Mouse (Mus musculus) mouse embryonic stem cell (cell line): Measurements from ENCODE around the gene Aurkaip1.

Experiments used
- in situ Hi-C, 2 experiments: fragments of 300-500 bp; cut with MboI; formaldehyde crosslinking; loops; 1 replicate in 1 of 2; 3 replicates in 1 of 2; pipeline ENCODE4 v1.14.3; 2019 to 2020; ENCODE audit warnings: low sequenced_read_pairs in 2 of 2, low pct_unique_long_range_greater_than_20kb in 1 of 2, mixed read lengths in 1 of 2; ENCODE audit not compliant: unreplicated experiment in 1 of 2

Aurkaip1 gene

DNA sequence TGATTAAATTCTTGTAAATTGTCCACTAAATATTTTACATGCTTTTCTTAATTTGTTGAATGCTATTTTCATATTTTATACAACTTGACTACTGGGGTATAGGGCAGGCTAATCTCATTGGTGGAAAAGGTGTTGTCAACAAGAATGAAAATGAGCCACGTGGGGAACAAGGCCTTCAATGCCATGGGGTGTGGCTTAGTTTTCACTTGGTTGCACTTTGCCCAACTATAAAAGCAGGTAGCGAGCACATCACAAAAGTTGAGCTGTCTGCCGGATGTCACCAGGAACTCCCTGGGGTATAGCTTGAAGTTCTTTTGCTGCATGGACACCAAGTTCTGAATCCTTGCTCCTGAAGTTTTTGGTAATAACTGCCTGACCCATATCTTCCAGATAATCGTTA, 13.5 kb upstream of the Aurkaip1 start:
- in situ Hi-C loops, result no loop called here

DNA sequence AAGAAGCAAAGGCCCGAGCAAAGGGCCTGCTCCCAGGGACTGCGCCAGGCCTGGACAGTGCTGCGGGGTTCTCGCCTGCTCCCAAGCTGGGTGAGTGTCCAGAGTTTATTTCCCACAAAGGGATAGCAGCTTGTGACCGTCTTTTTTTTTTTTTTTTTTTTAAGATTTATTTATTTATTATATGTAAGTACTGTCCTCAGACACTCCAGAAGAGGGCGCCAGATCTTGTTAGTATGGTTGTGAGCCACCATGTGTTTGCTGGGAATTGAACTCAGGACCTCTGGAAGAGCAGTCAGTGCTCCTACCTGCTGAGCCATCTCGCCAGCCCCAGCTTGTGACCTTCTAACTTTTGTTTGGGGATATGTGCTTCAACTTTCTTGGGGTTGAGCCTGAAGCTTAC, 10.0 kb upstream of the Aurkaip1 start:
- in situ Hi-C loops, result no loop called here

DNA sequence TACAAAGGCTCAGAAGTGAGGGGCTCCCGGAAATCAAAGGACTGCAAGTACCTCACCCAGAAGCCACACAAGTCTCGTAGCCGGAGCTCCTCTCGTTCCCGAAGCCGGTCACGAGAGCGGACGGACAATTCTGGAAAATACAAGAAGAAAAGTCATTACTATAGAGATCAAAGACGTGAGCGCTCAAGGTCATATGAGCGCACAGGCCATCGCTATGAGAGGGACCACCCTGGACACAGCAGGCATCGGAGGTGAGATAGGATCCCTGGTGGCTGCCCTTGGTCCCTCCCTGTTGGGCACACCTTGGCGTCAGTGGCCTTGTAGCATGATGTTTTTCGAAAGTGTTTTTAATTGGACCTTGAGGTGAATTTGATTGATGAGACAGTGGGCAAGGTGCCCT, 7.6 kb upstream of the Aurkaip1 start:
- in situ Hi-C loops, result no loop called here

DNA sequence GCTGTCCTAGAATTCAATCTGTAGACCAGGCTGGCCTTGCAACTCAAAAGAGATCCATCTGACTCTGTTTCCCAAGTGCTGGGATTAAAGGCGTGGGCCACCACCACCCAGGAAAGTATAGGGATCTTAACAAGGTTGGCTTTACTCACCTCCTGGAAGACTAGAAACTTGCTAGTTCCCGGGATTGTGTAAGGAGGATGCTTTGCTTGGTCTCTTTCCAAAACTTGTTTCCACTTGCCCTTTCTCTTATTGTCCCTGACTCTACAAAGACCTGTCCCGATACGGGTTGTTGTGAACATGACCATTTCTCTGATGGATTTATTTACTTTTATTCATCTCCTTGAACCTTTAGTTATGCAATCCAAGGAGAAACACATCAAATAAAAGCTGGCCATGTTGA, 1.2 kb upstream of the Aurkaip1 start:
- in situ Hi-C loops, result no loop called here

DNA sequence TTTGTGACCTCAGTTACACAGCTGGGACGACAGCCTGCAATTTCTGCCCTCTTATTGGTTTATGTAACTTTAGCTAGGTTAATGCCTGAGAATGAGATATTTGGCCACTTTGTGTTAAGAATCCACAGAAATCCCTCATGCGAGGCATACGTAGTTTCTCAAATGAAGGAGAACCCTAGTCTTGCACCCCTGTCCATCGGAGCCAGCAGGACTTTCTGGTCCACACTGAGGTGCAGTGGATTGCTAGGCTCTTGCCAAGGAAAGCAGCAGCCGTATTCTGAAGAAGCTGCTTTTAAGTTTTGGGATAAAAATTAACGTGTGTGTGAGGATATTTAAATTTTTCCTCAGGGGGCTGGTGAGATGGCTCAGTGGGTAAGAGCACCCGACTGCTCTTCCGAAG, 476 bp upstream of the Aurkaip1 start:
- in situ Hi-C loops, result no loop called here

DNA sequence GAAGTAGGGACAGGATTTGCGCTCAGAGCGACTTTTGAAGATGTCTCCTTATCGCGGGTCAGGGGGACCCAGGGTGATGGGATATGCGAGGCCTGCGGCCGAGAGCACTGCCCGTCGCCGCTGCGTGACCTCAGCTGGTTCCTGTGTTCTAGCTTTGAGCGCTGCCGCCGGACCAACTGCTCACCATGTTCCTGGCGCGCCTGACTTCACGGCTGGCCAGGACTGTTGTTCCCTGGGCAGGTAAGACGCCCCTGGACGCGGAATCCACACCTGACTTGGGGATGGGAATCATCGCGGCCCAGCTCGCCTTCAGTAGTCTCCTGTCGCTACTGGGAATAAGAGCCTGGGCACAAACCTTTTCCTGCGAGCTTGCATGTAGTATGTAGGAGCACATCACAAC, 759 bp downstream of the Aurkaip1 start:
- in situ Hi-C loops, result no loop called here

DNA sequence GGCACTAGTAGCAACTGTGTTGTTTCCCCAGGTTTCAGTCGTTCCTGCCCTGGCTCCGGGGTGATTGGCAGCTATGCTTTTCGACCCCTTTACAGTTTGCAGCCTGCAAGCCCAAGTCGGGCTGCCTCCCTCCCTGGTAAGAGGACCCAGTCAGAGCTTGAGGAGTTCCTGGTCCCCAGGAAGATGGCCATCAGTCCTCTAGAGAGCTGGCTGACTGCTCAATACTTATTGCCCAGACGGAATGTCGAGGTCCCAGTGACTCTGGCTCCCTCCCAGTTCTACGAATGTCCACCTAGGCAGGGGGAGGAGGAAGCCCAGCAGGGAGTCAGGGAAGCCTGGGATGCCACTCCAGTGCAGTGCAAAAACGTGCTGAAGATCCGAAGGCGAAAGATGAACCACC, 1.2 kb downstream of the Aurkaip1 start:
- in situ Hi-C loops, result no loop called here

DNA sequence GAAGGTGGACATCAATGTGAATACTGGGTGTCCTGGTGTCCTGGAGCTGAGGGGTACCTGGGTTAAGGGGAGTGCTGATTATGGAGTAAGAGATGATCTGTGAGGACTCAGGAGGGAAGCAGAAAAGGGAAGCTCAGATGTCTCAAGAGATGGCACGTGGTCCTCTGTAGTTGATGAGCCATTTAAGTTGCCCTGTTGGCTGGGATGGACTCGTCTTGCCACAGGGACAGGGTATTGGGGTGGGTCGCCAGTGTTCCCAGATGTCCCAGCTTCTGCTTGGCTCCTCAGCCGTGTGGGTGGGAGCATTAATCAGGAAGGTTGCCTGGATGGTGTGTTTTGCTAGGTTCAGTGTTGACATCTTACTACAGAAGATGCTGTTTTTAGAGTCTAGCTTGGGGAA, 2.2 kb downstream of the Aurkaip1 start:
- in situ Hi-C loops, result no loop called here

DNA sequence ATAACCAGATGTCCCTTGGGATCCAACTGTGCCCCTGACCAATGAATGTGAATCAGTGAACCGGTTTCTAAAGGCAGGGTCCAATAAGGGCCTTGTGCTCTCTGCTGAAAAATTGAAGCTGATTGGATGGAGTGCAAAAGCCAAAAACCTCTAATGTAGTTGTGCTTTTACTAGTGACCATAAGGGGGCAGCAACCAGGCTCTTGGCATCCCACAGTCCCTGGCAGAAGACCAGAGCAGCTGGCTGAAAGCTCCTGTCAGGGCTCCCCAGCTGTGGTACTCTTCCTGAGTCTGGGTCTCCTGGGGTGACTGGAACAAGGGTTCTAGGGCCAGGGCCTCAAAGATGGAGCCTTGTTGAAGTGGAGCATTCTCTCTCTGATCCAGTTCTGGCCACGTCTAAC, 2.8 kb downstream of the Aurkaip1 start:
- in situ Hi-C loops, result no loop called here

DNA sequence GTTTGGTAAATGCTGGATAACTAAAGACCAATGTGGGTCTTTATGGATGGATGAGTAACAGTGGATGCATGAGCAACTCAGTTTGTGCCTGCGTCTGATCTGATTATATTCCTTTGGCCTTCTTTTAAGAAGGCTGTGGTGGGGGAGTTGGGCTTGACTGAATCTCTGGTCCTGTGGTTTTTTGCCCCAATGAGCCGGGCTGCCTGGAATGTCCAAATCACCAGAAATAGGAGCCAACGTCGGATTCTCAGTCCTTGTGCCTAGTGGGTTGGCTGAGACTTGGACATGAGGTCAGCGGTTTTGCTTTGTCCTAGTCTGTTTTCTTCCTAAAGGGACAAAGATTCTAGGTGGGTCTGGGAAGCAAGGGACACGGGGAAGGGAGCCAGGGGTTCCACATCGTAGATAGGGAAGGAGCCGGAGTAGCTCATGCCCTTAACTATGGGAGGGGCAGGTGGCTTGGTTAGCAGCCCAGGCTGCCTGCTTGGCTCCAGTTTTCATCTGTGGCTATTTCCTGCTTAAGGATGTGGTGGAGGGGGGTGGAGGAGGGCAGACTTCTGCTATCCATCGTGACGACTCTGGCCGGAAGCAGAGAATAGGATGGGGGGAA, 6.4 kb downstream of the Aurkaip1 start:
- in situ Hi-C loops, result no loop called here

DNA sequence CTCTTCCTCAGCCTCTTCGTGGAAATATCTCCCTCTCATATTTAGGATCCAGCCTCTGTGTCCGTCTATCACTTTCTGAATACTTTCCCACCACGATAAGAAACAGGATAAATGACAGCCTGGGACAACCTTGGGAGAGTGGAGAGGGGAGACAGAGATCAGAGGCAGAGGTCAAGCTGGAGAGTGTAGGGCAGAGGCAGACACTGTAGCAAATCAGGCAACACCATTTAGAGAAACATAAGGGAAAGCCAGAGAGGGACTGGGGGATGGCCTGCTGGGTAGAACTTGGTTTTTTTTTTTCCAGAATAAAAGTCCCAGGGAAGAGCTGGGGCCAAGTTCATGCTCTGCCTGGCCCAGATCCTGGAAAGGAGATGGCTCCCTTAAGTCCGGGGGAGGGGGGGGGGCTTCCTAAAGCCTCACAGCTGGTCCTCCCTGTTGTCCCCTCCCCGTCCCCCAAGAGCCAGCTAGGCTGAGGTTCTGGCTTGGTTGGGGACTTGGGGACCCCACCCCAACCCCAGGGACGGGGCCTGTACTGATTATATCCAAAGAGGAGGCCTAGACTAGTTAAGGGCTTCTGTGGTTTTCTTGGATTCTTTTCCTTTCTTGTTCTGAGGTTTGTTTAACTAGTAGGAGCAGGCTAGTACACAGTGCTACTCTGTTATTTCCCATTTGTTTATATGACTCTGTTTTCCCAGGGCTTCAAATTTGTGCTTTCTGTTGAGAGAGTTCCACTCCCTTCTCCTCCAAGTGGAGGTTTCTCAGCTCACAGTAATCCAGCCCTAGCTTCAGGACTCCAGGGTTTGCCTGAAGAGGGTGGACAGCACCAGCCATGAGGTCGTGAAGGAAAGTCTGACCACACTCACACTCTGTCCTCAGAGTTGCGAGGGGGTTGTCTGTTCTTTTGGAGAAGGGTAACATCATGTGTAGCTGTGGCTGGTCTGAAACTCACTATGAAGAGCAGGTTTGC, 7.4 kb downstream of the Aurkaip1 start:
- in situ Hi-C loops, result no loop called here

DNA sequence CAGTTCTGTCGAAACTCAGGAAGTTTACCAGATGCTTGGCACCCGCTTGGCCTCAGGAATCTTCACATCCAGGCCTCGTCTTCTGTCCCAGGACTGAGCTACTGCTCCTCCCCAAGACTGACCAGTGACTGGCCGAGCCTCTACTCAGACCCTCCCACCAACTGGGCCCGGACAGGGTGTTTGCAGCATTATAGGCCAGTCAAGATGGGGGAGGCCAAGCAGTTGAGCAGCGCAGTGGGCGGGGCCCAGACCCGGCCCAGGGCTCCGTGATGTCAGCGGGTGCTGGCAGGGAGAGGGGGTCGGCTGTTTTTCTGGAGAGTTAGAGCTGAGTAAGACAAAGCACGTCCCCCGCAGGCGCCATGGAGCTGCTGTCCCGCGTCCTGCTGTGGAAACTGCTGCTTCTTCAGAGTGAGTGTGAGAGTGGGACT, 8.4 kb downstream of the Aurkaip1 start, which contains the start of gene Mxra8:
Gene Mxra8, plus strand, starts transcription at position 198 of the 428 bp plus-strand sequence.
- in situ Hi-C loops, result no loop called here

DNA sequence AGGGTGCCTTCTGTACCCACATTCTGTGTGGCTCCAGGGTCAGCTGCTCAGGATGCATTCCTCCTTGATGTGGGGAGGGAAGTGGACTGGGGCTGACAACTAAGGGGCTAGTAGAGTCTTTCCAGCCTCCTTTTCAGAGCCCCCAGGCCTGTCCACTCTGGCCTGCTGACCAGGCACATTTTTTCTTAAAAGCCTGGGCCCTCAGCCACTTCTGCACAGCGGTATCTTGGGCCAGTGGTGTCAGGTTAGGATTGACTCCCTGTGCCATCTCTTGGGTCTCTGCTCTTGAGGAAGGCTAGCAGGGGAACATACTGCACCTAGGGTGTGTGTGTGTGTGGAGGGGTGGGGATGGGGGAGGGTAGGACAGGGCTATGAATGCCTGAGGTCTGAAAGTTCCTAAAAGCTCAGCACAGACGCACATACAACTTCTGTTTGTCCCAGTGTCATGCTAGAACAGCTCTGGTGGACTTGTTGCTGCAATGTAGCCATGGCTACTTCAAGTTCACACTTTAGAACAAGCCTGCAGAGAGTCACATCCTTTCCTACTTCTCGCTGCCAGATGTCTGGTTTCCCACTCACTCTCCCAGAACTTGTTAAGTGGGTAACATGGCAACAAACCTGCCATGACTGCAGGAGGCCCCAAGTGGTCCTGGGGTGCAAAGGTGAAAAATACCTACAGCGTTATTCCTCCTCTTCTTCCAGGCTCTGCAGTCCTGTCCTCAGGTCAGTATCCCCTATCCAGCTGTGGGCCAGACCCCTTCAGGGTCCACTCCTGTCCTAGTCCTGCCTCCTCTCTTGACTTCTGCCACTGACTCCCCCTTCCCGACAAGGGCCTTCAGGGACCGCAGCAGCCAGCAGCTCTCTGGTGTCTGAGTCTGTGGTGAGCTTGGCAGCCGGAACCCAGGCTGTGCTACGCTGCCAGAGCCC, 9.3 kb downstream of the Aurkaip1 start:
- in situ Hi-C loops, result no loop called here

DNA sequence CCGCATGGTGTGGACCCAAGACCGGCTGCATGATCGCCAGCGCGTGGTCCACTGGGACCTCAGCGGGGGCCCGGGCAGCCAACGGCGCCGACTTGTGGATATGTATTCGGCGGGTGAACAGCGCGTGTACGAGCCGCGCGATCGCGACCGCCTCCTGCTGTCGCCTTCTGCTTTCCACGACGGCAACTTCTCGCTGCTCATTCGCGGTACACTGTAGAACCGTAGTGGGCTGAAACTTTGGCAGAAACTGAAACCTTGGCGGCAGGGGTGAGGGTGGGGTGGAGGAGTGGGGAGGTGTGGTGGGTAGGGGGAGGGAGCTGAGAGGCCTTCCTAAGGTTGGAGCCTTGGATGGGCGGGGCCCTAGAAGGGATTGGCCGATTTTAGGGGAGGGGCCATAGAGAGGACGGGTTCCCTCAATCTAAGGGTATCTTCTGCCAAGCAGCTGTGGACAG, 10.0 kb downstream of the Aurkaip1 start:
- in situ Hi-C loops, result no loop called here

DNA sequence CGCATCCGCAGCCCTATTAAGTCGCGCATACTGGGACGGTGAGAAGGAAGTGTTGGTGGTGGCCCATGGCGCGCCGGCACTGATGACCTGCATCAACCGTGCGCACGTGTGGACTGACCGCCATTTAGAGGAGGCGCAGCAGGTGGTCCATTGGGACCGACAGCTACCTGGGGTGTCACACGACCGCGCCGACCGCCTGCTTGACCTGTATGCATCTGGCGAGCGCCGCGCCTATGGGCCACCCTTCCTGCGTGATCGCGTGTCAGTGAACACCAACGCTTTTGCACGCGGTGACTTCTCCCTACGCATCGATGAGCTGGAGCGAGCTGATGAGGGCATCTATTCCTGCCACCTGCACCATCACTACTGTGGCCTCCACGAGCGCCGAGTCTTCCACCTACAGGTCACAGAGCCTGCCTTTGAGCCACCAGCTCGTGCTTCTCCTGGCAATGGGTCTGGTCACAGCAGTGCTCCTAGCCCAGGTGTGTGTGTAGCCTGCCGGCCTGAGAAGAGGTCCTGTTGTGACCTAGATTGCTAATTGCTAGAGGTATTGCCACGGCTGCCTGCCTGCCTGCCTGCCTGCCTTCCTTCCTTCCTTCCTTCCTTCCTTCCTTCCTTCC, 10.7 kb downstream of the Aurkaip1 start:
- in situ Hi-C loops, result no loop called here

DNA sequence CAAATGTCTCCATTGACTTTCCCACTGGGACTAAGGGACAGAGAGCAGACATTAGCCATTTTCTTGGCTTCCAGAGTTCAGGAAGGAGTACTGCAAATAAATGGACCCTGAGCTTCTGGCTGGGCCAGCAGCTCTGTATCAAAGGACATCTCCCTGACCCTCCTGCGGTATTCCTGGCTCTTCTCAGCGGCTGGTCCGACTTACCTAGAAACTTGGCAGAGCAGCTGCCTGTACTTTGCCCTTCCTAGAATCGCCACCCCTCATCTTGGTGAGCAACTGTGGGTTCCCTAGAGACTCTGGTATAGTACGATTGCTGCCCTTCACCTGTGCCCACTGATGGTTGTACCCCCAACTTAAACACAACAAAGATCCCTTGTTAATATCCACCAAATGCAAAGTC, 12.2 kb downstream of the Aurkaip1 start:
- in situ Hi-C loops, result no loop called here

DNA sequence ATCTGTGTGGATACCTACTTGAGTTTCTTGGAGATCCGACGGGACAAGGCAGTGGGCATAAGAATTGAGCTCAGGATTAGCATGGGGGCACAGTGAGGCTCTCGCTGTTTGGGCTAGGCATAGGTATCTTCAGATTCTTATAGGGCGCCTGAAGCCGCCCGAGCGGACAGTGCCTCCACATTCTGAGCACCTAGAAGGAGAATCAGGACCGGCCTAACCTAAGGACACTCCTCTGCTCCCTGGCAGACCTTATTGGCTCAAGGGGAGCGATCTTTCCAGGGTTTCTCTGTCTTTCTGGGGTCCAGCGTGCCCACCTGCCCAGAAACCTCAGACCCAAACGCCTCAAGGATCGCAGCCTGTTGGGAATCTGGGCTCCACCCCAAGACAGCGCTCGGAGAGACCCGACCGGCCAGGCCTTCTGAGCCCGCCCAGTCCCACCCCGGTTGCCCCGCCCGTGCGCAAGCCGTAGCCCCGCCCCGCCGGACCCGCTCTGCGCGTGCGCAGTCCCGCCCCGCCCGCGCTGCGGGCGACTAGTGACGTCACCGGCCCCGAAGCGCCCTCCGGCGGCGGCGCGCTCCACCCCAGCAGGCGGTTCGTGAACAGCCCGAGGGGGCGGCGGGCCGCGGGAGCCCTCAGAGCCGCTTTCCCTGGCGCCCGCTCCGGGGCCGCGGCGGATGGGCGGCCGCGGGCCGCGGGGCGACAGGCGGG, 16.0 kb downstream of the Aurkaip1 start, which contains the start of gene Dvl1:
Gene Dvl1, plus strand, starts transcription at position 532 of the 708 bp plus-strand sequence.
- in situ Hi-C loops, result no loop called here
